Mouse (Mus musculus) mouse trophoblast stem cell (cell line): ENCODE results near the gene Chd5.

ENCODE experiments used
- in situ Hi-C, 2 experiments: fragments of 300-500 bp; cut with MseI, MboI; formaldehyde crosslinking; loops; 2 replicates in 1 of 2; 3 replicates in 1 of 2; pipeline ENCODE4 v1.15.1; 2025

Gene Chd5

GRCm38 (mm10) chr4:152350722-152351421 lies 12.4 kb downstream of the Chd5 start:
- in situ Hi-C loops: no loop called here

- in situ Hi-C loops: no loop called here
Measured at GRCm38 (mm10) chr4:152351422-152352305, 13.2 kb downstream of the Chd5 start.

- in situ Hi-C loops: no loop called here
Measured at GRCm38 (mm10) chr4:152353886-152354637, 15.6 kb downstream of the Chd5 start.

GRCm38 (mm10) chr4:152355672-152356071 lies 17.2 kb downstream of the Chd5 start:
- in situ Hi-C loops: no loop called here

GRCm38 (mm10) chr4:152359700-152360099 lies 21.2 kb downstream of the Chd5 start:
- in situ Hi-C loops: no loop called here

GRCm38 (mm10) chr4:152360855-152361254 lies 22.4 kb downstream of the Chd5 start:
- in situ Hi-C loops: no loop called here

- in situ Hi-C loops: no loop called here
Measured at GRCm38 (mm10) chr4:152362180-152362579, 23.7 kb downstream of the Chd5 start.

GRCm38 (mm10) chr4:152365228-152365627 lies 26.8 kb downstream of the Chd5 start:
- in situ Hi-C loops: no loop called here

GRCm38 (mm10) chr4:152382528-152383252 lies 44.2 kb downstream of the Chd5 start:
- in situ Hi-C loops: no loop called here

- in situ Hi-C loops: no loop called here
Measured at GRCm38 (mm10) chr4:152385644-152386043, 47.2 kb downstream of the Chd5 start.

GRCm38 (mm10) chr4:152392192-152392591 lies 53.7 kb downstream of the Chd5 start:
- in situ Hi-C loops: no loop called here

- in situ Hi-C loops: no loop called here
Measured at GRCm38 (mm10) chr4:152392627-152393026, 54.2 kb downstream of the Chd5 start.

GRCm38 (mm10) chr4:152398926-152399325 lies 60.5 kb downstream of the Chd5 start:
- in situ Hi-C loops: no loop called here

- in situ Hi-C loops: no loop called here
Measured at GRCm38 (mm10) chr4:152405143-152405542, 66.7 kb downstream of the Chd5 start.

- in situ Hi-C loops: no loop called here
Measured at GRCm38 (mm10) chr4:152405671-152406201, 67.3 kb downstream of the Chd5 start.

GRCm38 (mm10) chr4:152406531-152406930 lies 68.1 kb downstream of the Chd5 start:
- in situ Hi-C loops: no loop called here

GRCm38 (mm10) chr4:152410961-152411360 lies 72.5 kb downstream of the Chd5 start:
- in situ Hi-C loops: no loop called here

- in situ Hi-C loops: no loop called here
Measured at GRCm38 (mm10) chr4:152412524-152413080, 74.2 kb downstream of the Chd5 start.

- in situ Hi-C loops: no loop called here
Measured at GRCm38 (mm10) chr4:152418229-152419060, 80.0 kb downstream of the Chd5 start.

GRCm38 (mm10) chr4:152423576-152423975 lies 85.1 kb downstream of the Chd5 start:
- in situ Hi-C loops: no loop called here
